Mouse (Mus musculus) stomach, embryonic 16.5 days (tissue): ENCODE data around the gene Olfr92. TPM values are rescaled to one million over a fixed set of nuclear protein-coding genes. Genes with fewer than 3 reads are reported as not detected.
A peak's percentile ranks its signal among the peaks of the same experiment; 100 is the strongest.

ENCODE experiments used
- ATAC-seq: fragments of 200-750 bp; cut with Nextera tagmentation; 2 replicates; pipeline ENCODE4 v1.8.0; 2017; ENCODE audit warnings: moderate number of reproducible peaks, moderate TSS enrichment; ENCODE audit not compliant: insufficient read depth, low FRiP score
- H3K27ac ChIP-seq: fragments of 300-500 bp; sonication (generic); 2 replicates; pipeline ENCODE4 v1.5.1; 2014; ENCODE audit warnings: low read length
- H3K27me3 ChIP-seq: fragments of 300-500 bp; sonication (generic); 2 replicates; pipeline ENCODE4 v1.6.1; 2014; ENCODE audit warnings: low read length, control low read depth, mixed read lengths; ENCODE audit not compliant: control insufficient read depth, insufficient read depth
- H3K36me3 ChIP-seq: fragments of 300-500 bp; sonication (generic); 2 replicates; pipeline ENCODE4 v1.6.1; 2014; ENCODE audit warnings: low read length; ENCODE audit not compliant: control insufficient read depth, insufficient read depth
- H3K4me1 ChIP-seq: fragments of 300-500 bp; sonication (generic); 2 replicates; pipeline ENCODE4 v1.6.1; 2014; ENCODE audit warnings: low read length, control low read depth, mixed read lengths; ENCODE audit not compliant: control insufficient read depth, insufficient read depth
- H3K4me2 ChIP-seq: fragments of 300-500 bp; sonication (generic); 2 replicates; pipeline ENCODE4 v1.6.1; 2014; ENCODE audit warnings: low read depth, low read length, mixed read lengths
- H3K4me3 ChIP-seq: fragments of 300-500 bp; sonication (generic); replicated peaks from 2 replicates; pipeline ENCODE4 v1.5.1; 2014; ENCODE audit warnings: mild to moderate bottlenecking, low read length
- H3K9ac ChIP-seq: fragments of 300-500 bp; sonication (generic); 2 replicates; pipeline ENCODE4 v1.6.1; 2014; ENCODE audit warnings: low read length
- H3K9me3 ChIP-seq: fragments of 300-500 bp; sonication (generic); replicated peaks from 2 replicates; pipeline ENCODE4 v1.6.1; 2016; ENCODE audit warnings: low read length, control low read depth; ENCODE audit not compliant: control insufficient read depth
- WGBS: fragments of 180-500 bp; shearing (Covaris S2); extraction: QIAGEN DNeasy Blood & Tissue Kit; methylation state at CpG from one replicate; pipeline ENCODE4 v1.1.7; 2014; 5-methylcytosine and 5-hydroxymethylcytosine counted together
- polyA plus RNA-seq: library from polyadenylated mRNA; unstranded; fragments of >200 nt; fragmentation: Nextera tagmentation; extraction: Ambion mirVana; gene quantifications from 2 replicates; pipeline ENCODE4 v1.2.1, GENCODE M21; 2015

Olfr92 gene
- polyA plus RNA-seq, 1 experiment from 2014 or later, result not detected

GRCm38 (mm10) chr17:37083327-37083726 lies 36.6 kb downstream of the Olfr92 start:
- Histone ChIP-seq H3K4me2 (0 out of 2 replicates have a peak overlapping the region, but pooled peaks have one; percentile 3), H3K36me3 (no peaks in the 10 kb centered on the region), H3K27me3 (no peaks in the 10 kb centered on the region), H3K4me3 (no peak overlapping the region), H3K9me3 (no peaks in the 10 kb centered on the region), H3K4me1 (peaks cover 2% of the 10 kb centered on the region; the same call in 1 of the 2 replicates), H3K9ac (no peak overlapping the region), H3K27ac (no peak overlapping the region)
- peak; percentile 48; the same call in 1 of the 2 replicates for ATAC-seq
- 5% methylated on average over 8 of the region's 8 CpGs for WGBS

- H3K9ac ChIP-seq, result no peak overlapping the region
- peaks cover 2% of the 10 kb centered on the region; the same call in 1 of the 2 replicates for H3K4me1 ChIP-seq
- no peak overlapping the region for H3K4me2 ChIP-seq
- no peak for ATAC-seq
- no peaks in the 10 kb centered on the region for H3K9me3 ChIP-seq
- 86% methylated on average over 4 of the region's 4 CpGs for WGBS
- H3K27ac ChIP-seq, result no peak overlapping the region
- H3K36me3 ChIP-seq, result no peaks in the 10 kb centered on the region
- H3K27me3 ChIP-seq, result no peaks in the 10 kb centered on the region
- no peak overlapping the region for H3K4me3 ChIP-seq
These were observed 38.2 kb downstream of the Olfr92 start for GRCm38 (mm10) chr17:37081659-37082058.

DNA sequence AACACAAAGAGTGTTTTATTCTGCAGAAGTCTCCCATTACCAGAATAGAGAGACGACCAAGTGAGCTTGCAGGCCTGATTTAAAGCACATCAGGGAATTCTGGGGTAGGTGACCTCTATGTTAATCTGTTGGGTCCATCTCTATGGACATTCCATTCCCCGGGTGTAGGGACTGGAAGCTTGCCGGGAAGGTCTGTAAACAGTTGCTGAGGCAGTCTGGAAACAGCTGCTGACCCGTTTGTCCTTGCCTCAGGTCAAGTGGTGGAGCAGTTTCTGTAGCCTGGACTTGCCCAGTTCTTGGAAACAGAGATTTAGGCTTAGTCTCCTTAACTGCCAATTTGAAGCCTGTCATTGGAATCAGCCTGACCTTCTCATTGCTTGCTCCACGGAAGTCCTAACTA lies 39.8 kb downstream of the Olfr92 start:
- 9% methylated on average over 5 of the region's 5 CpGs for WGBS
- no peak for ATAC-seq
- H3K9me3 ChIP-seq, result no peaks in the 10 kb centered on the region
- H3K36me3 ChIP-seq, result no peaks in the 10 kb centered on the region
- no peaks in the 10 kb centered on the region for H3K27me3 ChIP-seq
- H3K9ac ChIP-seq, result no peak overlapping the region
- no peak overlapping the region for H3K4me2 ChIP-seq
- no peak overlapping the region for H3K27ac ChIP-seq
- H3K4me3 ChIP-seq, result no peak overlapping the region
- H3K4me1 ChIP-seq, result peaks cover 2% of the 10 kb centered on the region; the same call in 1 of the 2 replicates

- Histone ChIP-seq H3K4me3 (no peak overlapping the region), H3K4me2 (no peak overlapping the region), H3K9ac (no peak overlapping the region), H3K4me1 (peaks cover 2% of the 10 kb centered on the region; the same call in 1 of the 2 replicates), H3K36me3 (no peaks in the 10 kb centered on the region), H3K27me3 (no peaks in the 10 kb centered on the region), H3K27ac (no peak overlapping the region), H3K9me3 (no peaks in the 10 kb centered on the region)
- WGBS, result 53% methylated on average over 2 of the region's 2 CpGs
- no peak for ATAC-seq
These were observed 40.9 kb downstream of the Olfr92 start for GRCm38 (mm10) chr17:37078990-37079389.

DNA sequence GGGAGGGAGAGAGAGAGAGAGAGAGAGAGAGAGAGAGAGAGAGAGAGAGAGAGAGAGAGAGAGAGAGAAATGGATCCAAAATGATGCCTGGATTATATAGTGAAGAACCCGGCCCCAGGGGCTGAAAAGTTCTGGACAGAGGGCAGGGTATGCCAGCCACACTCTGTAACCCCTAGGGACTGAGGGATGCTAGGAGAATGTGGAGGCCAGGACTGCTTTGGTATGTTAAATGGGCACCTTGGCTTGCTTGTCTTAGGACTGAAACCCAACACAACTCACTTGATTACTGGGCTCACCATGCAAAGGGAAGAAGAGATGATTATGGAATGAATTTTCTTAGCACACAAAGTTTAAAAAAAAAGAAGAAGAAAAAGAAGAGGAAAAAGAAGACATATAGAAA lies 41.7 kb downstream of the Olfr92 start:
- no peak for ATAC-seq
- H3K27ac ChIP-seq, result no peak overlapping the region
- no peak overlapping the region for H3K4me3 ChIP-seq
- no peak overlapping the region for H3K9ac ChIP-seq
- H3K4me1 ChIP-seq, result peaks cover 2% of the 10 kb centered on the region; the same call in 1 of the 2 replicates
- no peaks in the 10 kb centered on the region for H3K9me3 ChIP-seq
- WGBS, result 44% methylated on average over 1 of the region's 1 CpGs
- no peaks in the 10 kb centered on the region for H3K36me3 ChIP-seq
- no peak overlapping the region for H3K4me2 ChIP-seq
- H3K27me3 ChIP-seq, result no peaks in the 10 kb centered on the region

DNA sequence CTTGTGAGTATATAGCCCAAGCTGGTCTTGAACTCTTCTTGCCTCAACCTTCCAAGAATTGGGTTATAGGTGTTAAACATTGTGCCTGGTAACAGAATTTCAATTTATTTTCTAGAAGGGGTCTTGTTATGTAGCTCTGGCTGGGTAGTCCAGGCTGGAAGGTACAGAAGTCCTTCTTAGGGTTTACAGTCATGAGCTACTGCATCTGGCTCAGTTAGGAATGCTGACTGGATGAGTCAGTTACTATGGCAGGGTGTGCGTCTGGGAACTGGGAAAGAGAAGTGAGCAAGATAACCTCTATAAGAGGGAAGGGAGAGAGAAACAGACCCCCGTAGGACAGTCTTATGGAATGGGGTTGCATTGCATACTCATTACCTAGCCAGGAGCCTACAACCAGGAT lies 44.1 kb downstream of the Olfr92 start:
- Histone ChIP-seq H3K9ac (no peak overlapping the region), H3K4me2 (no peak overlapping the region), H3K27ac (no peak overlapping the region), H3K4me1 (peaks cover 2% of the 10 kb centered on the region; the same call in 1 of the 2 replicates), H3K4me3 (no peak overlapping the region), H3K9me3 (no peaks in the 10 kb centered on the region), H3K27me3 (no peaks in the 10 kb centered on the region), H3K36me3 (peaks cover 6% of the 10 kb centered on the region; the same call in 1 of the 2 replicates)
- 88% methylated on average over 2 of the region's 2 CpGs for WGBS
- no peak for ATAC-seq

DNA sequence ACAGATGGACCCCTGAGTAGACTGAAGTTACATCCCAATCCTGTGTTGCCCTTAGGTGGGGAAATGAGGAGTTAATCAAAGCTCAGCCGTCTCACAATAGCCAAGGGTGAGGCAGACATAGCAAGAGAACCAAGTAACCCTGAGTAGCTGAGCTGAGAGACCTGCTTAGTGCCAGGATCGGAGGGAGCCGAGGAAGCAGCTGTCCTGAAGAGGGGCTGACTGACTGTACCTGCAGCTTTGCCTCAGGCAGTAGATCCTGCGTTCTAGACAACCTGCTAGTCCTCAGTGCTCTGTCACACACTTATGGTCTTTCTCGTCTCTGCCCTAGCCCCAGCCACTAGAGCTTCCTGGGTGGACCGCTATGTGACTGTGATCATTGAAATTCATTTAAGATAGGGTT lies 44.7 kb downstream of the Olfr92 start:
- no peaks in the 10 kb centered on the region for H3K9me3 ChIP-seq
- H3K4me1 ChIP-seq, result peaks cover 2% of the 10 kb centered on the region; the same call in 1 of the 2 replicates
- H3K4me2 ChIP-seq, result no peak overlapping the region
- no peak for ATAC-seq
- no peak overlapping the region for H3K4me3 ChIP-seq
- H3K36me3 ChIP-seq, result peaks cover 9% of the 10 kb centered on the region; the same call in 1 of the 2 replicates
- no peak overlapping the region for H3K9ac ChIP-seq
- H3K27ac ChIP-seq, result no peak overlapping the region
- WGBS, result 84% methylated on average over 6 of the region's 6 CpGs
- no peaks in the 10 kb centered on the region for H3K27me3 ChIP-seq

DNA sequence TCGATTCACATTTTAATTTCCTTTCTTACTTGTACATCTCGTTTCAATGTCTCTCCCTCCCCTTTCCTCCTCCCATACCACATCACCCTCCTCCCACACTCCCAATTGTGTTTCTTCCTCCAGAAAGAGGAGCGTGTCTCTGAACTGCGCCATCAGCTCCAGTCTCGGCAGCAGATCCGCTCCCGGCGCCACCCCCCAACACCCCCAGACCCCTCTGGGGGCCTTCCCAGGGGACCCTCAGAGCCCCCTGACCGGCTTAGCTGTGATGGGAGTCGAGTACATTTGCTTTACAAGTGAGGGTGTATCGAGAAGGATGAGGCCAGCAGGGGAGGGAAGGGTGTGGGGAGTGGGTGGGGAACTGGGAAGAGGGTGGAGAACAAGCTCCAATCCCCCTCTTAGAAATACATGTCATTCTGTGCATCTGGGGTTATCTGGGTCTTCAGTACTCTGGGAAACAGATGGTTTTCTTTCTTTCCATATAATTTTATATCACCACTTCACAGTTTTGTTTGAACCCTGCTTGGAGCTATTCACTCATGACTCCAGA lies 47.1 kb downstream of the Olfr92 start:
- no peak for ATAC-seq
- Histone ChIP-seq H3K27ac (no peak overlapping the region), H3K4me1 (no peaks in the 10 kb centered on the region), H3K4me3 (no peak overlapping the region), H3K36me3 (peaks cover 20% of the 10 kb centered on the region; the same call in 1 of the 2 replicates), H3K9me3 (no peaks in the 10 kb centered on the region), H3K27me3 (no peaks in the 10 kb centered on the region), H3K9ac (no peak overlapping the region), H3K4me2 (no peak overlapping the region)
- 69% methylated on average over 11 of the region's 11 CpGs for WGBS

GRCm38 (mm10) chr17:37072080-37072729 lies 47.7 kb downstream of the Olfr92 start:
- Histone ChIP-seq H3K4me1 (no peaks in the 10 kb centered on the region), H3K27ac (no peak overlapping the region), H3K36me3 (peaks cover 20% of the 10 kb centered on the region; the same call in 1 of the 2 replicates), H3K4me2 (no peak overlapping the region), H3K4me3 (no peak overlapping the region), H3K9ac (no peak overlapping the region), H3K27me3 (no peaks in the 10 kb centered on the region), H3K9me3 (no peaks in the 10 kb centered on the region)
- no peak for ATAC-seq
- 89% methylated on average over 12 of the region's 12 CpGs for WGBS
